Mouse (Mus musculus) megakaryocyte-erythroid progenitor cell, adult 5 weeks (primary cell): ENCODE measurements around the gene Nipsnap2. TPM values are rescaled to one million over a fixed set of nuclear protein-coding genes. Genes with fewer than 3 reads are reported as not detected.

ENCODE experiments used
- polyA plus RNA-seq: library from polyadenylated mRNA; stranded (reverse); fragments of >175 nt; gene quantifications from 2 replicates; pipeline ENCODE4 v1.2.3, GENCODE M21; 2012

The Nipsnap2 gene
- polyA plus RNA-seq, result 24.9 and 27.0 TPM in 2 replicates

GRCm38 (mm10) chr5:129724834-129725773 lies at the start of gene Nipsnap2:
Gene Nipsnap2, plus strand, starts transcription at chr5:129725063.

GRCm38 (mm10) chr5:129708412-129708811 lies 16.5 kb upstream of the Nipsnap2 start, which contains the start of gene Sept14:
Gene Sept14, minus strand, starts transcription at chr5:129708512.

GRCm38 (mm10) chr5:129715326-129715861 lies 9.5 kb upstream of the Nipsnap2 start, which contains the start of gene Mrps17:
Gene Mrps17, plus strand, starts transcription at chr5:129715497.

GRCm38 (mm10) chr5:129786818-129787790 lies 62.2 kb downstream of the Nipsnap2 start, which contains the start of gene Psph:
Gene Psph, minus strand, starts transcription at chr5:129787449.

Other genes starting within 250 kb of the Nipsnap2 start
- gene Sfswap, start 223.8 kb upstream of the Nipsnap2 start, polyA plus RNA-seq, result 53.6 and 68.6 TPM in 2 replicates
- gene Mmp17, start 140.9 kb upstream of the Nipsnap2 start, polyA plus RNA-seq, result 0.62 and 0.71 TPM in 2 replicates
- gene Zfp11, start 55.0 kb upstream of the Nipsnap2 start, polyA plus RNA-seq, result 0.02 and 0.10 TPM in 2 replicates
- not detected in 2 replicates for gene Sept14, start 16.6 kb upstream of the Nipsnap2 start, polyA plus RNA-seq
- 25.7 and 30.9 TPM in 2 replicates for gene Mrps17, start 9.6 kb upstream of the Nipsnap2 start, polyA plus RNA-seq
- 26.1 and 32.4 TPM in 2 replicates for gene Psph, start 62.4 kb downstream of the Nipsnap2 start, polyA plus RNA-seq
- 25.6 and 26.9 TPM in 2 replicates for gene Sumf2, start 121.9 kb downstream of the Nipsnap2 start, polyA plus RNA-seq
- gene Chchd2, start 162.4 kb downstream of the Nipsnap2 start, polyA plus RNA-seq, result 504 and 509 TPM in 2 replicates
- 1.6 and 2.7 TPM in 2 replicates for gene Zbed5, start 170.7 kb downstream of the Nipsnap2 start, polyA plus RNA-seq
- gene Phkg1, start 173.5 kb downstream of the Nipsnap2 start, polyA plus RNA-seq, result 0.03 and 0.34 TPM in 2 replicates
- gene Nupr1l, start 183.5 kb downstream of the Nipsnap2 start, polyA plus RNA-seq, result 1.5 and 3.0 TPM in 2 replicates
- gene Vkorc1l1, start 216.9 kb downstream of the Nipsnap2 start, polyA plus RNA-seq, result 8.4 and 8.6 TPM in 2 replicates